Mouse (Mus musculus): ENCODE data around the gene Trim47. TPM values are rescaled to one million over a fixed set of nuclear protein-coding genes. Genes with fewer than 3 reads are reported as not detected.

The Trim47 gene
- polyA plus RNA-seq, 1 experiment from 2014 or later, result 79.1 TPM

GRCm38 (mm10) chr11:116117241-116117640 is 9.8 kb downstream of the Trim47 start:
- H3K4me2 ChIP-seq, result no peak overlapping the region
- 63% methylated on average over 12 of the region's 12 CpGs for whole genome bisulfite sequencing
- H3K27me3 ChIP-seq, result no peaks in the 10 kb centered on the region
- 0 out of 2 replicates have a peak, but pooled peaks have one; percentile 47 for ATAC-seq (replicated peaks; ENCODE audit: insufficient number of reproducible peaks, insufficient read depth, low FRiP score, low read depth)
- H3K27ac ChIP-seq, result 0 out of 2 replicates have a peak overlapping the region, but pooled peaks have one; percentile 11
- no peak overlapping the region for H3K9ac ChIP-seq
- no peak overlapping the region for H3K4me3 ChIP-seq
- H3K4me1 ChIP-seq (replicated peaks), result no peaks in the 10 kb centered on the region
- H3K9me3 ChIP-seq (replicated peaks), result no peaks in the 10 kb centered on the region
- peaks cover 4% of the 10 kb centered on the region; the same call in 1 of the 2 replicates for H3K36me3 ChIP-seq

DNA sequence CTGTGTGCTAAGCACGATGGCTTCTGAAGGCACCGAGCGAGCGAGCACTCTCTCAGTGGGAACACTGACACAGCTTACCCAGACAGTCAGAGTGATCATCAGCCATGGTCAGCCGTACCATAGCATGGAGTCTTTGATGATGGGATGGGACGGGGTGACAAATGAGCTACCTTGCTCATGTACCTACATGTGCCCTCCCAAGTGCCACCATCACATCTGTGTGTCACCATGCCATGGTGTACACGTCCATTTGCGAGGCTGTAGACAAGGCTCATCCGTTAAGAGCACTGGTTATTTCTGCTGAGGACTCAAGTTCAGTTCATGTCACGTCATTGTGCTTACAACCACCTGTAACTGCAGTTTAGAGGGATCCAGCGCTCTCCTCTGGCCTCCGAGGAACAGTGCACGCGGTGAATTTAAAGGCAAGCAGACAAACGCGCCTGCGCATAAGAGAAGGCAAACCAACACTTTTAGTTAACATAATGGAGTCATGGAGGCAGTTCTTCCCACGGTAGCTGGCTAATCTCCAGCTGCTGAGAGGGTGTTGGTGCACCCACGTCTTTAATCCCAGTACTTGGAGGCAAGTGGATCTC is 15.3 kb downstream of the Trim47 start:
- Histone ChIP-seq H3K4me1 (replicated peaks) (peaks cover 32% of the 10 kb centered on the region), H3K9ac (no peak overlapping the region), H3K36me3 (no peaks in the 10 kb centered on the region), H3K27ac (no peak overlapping the region), H3K27me3 (no peaks in the 10 kb centered on the region), H3K4me3 (no peak overlapping the region), H3K4me2 (no peak overlapping the region), H3K9me3 (replicated peaks) (no peaks in the 10 kb centered on the region)
- WGBS, result 88% methylated on average over 19 of the region's 19 CpGs
- no peak for ATAC-seq (replicated peaks; ENCODE audit: insufficient number of reproducible peaks, insufficient read depth, low FRiP score, low read depth)

DNA sequence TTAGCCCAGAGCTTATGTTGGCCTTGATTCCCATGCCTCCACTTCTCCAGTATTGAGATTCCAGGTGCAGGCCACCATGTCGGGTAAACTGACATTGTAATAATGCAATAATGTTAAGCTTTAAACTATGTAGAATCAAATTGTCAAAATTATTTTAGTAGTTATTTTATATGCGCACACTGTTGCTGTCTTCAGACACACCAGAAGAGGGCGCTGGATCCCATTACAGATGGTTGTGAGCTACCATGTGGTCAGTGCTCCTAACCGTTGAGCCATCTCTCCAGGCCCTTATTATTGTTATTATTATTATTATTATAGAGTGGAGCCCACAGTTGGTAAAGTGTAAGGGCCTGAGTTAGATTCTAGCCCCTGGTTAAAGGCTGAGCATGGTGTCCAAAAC is 15.9 kb downstream of the Trim47 start:
- H3K9ac ChIP-seq, result no peak overlapping the region
- no peaks in the 10 kb centered on the region for H3K27me3 ChIP-seq
- peaks cover 3% of the 10 kb centered on the region; the same call in 1 of the 2 replicates for H3K36me3 ChIP-seq
- peak overlapping the region; percentile 96 for H3K27ac ChIP-seq
- peak overlapping the region; percentile 85 for H3K4me3 ChIP-seq
- H3K9me3 ChIP-seq (replicated peaks), result no peaks in the 10 kb centered on the region
- 79% methylated on average over 4 of the region's 4 CpGs for WGBS
- H3K4me2 ChIP-seq, result peak overlapping the region; percentile 81
- no peak for ATAC-seq (replicated peaks; ENCODE audit: insufficient number of reproducible peaks, insufficient read depth, low FRiP score, low read depth)
- peaks cover 39% of the 10 kb centered on the region for H3K4me1 ChIP-seq (replicated peaks)

GRCm38 (mm10) chr11:116110540-116110939 is 16.5 kb downstream of the Trim47 start:
- H3K9me3 ChIP-seq (replicated peaks), result no peaks in the 10 kb centered on the region
- H3K4me2 ChIP-seq, result peak overlapping the region; percentile 81
- peaks cover 44% of the 10 kb centered on the region for H3K4me1 ChIP-seq (replicated peaks)
- peak overlapping the region; percentile 96 for H3K27ac ChIP-seq
- peak; percentile 20 for ATAC-seq (replicated peaks; ENCODE audit: insufficient number of reproducible peaks, insufficient read depth, low FRiP score, low read depth)
- WGBS, result 6% methylated on average over 10 of the region's 10 CpGs
- no peaks in the 10 kb centered on the region for H3K27me3 ChIP-seq
- H3K9ac ChIP-seq, result peak overlapping the region; percentile 83
- H3K36me3 ChIP-seq, result peaks cover 8% of the 10 kb centered on the region
- peak overlapping the region; percentile 85 for H3K4me3 ChIP-seq

DNA sequence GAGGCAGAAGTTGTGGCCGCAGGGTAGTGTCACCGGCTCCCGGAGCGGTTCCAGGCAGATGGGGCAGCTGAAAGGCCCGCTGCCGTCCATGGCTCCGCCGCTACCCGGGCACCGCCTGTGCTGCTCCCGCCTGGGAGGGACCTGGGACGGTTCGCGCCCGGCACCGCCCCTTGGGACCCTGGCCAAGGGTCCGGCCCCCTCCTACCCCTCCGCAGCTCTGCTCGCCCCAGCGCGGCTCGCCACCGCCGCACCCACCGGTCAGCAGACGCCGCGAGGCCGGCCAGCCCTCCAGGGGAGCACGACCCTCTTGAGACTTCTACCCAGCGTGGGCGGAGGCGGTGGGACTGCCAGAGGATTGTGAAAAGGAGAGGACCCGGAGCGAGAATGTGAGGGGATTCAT is 16.9 kb downstream of the Trim47 start:
- no peaks in the 10 kb centered on the region for H3K27me3 ChIP-seq
- peak; percentile 90 for ATAC-seq (replicated peaks; ENCODE audit: insufficient number of reproducible peaks, insufficient read depth, low FRiP score, low read depth)
- H3K36me3 ChIP-seq, result peaks cover 10% of the 10 kb centered on the region
- H3K9me3 ChIP-seq (replicated peaks), result no peaks in the 10 kb centered on the region
- under 1% methylated on average over 35 of the region's 35 CpGs for WGBS
- peak overlapping the region; percentile 96 for H3K27ac ChIP-seq
- peak overlapping the region; percentile 83 for H3K9ac ChIP-seq
- H3K4me1 ChIP-seq (replicated peaks), result peaks cover 47% of the 10 kb centered on the region
- peak overlapping the region; percentile 85 for H3K4me3 ChIP-seq
- peak overlapping the region; percentile 81 for H3K4me2 ChIP-seq

DNA sequence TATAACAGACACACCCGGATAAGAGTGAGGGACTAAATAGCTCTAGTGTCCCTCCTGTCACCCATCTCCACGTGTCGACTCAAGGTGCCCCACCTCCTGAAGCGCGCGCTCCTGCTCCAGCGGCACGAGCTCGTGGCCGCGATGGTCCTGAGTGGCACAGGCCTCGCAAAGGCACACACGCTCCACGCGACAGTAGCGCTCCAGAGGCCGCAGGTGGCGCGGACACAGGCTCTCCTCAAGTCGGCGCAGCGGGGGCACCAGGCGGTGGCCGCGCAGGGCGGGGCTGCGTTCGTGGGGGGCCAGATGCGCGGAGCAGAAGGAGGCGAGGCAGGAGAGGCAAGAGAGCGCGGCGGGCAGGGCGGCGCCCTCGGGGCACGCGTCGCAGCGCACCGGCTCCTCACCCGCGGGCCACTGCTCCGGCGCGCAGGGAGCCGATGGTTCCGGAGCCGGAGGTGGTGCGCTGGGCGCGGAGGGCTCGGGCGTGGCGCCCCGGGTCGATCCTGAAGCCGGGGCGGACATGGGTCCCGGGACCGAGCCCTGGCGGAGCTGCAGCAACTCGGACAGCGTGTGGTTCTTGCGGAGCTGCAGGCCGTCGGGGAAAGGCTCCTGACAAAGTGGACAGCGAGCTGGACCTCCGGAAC is 17.4 kb downstream of the Trim47 start:
- Histone ChIP-seq H3K27ac (peak overlapping the region; percentile 96), H3K36me3 (peaks cover 10% of the 10 kb centered on the region), H3K27me3 (no peaks in the 10 kb centered on the region), H3K4me3 (peak overlapping the region; percentile 85), H3K4me2 (peak overlapping the region; percentile 81), H3K9me3 (replicated peaks) (no peaks in the 10 kb centered on the region), H3K4me1 (replicated peaks) (peaks cover 52% of the 10 kb centered on the region), H3K9ac (peak overlapping the region; percentile 83)
- under 1% methylated on average over 69 of the region's 70 CpGs for WGBS
- peak; percentile 37 for ATAC-seq (replicated peaks; ENCODE audit: insufficient number of reproducible peaks, insufficient read depth, low FRiP score, low read depth)

DNA sequence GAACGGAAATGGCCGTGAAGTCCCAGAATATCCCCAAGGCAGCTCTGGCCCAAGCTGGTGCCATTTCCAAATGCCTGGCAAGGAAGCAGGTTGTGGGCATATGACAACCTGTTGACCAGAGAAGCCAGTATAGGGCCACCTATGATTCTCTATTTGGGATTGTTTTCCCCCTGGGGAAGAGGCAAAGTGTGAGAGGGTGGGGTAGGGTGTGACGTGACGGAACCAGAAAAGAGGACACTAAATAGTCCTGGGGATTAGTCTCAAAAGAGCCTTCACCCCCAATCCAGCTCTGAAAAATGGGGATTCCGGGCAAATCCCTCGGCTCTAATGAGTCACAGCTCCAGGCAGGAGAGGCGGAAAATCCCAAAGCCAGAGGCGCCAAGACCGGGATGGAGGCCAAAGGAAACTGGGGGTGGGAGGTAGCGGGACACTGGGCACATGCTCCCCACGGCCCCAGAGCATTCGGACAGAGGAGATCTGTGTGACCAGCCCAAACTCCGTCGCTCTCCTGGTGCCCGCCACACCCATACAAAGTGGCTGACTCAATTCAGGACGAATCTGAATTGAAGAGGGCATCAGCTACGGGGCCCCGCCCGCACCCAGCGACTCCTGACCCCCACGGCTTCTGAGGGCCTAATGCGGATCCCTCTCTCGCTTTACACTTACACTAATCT is 18.4 kb downstream of the Trim47 start:
- Histone ChIP-seq H3K36me3 (peaks cover 10% of the 10 kb centered on the region), H3K4me1 (replicated peaks) (peaks cover 62% of the 10 kb centered on the region), H3K9me3 (replicated peaks) (no peaks in the 10 kb centered on the region), H3K4me2 (peak overlapping the region; percentile 81), H3K4me3 (peak overlapping the region; percentile 85), H3K27me3 (no peaks in the 10 kb centered on the region), H3K27ac (peak overlapping the region; percentile 96), H3K9ac (peak overlapping the region; percentile 83)
- WGBS, result 13% methylated on average over 23 of the region's 23 CpGs
- no peak for ATAC-seq (replicated peaks; ENCODE audit: insufficient number of reproducible peaks, insufficient read depth, low FRiP score, low read depth)

DNA sequence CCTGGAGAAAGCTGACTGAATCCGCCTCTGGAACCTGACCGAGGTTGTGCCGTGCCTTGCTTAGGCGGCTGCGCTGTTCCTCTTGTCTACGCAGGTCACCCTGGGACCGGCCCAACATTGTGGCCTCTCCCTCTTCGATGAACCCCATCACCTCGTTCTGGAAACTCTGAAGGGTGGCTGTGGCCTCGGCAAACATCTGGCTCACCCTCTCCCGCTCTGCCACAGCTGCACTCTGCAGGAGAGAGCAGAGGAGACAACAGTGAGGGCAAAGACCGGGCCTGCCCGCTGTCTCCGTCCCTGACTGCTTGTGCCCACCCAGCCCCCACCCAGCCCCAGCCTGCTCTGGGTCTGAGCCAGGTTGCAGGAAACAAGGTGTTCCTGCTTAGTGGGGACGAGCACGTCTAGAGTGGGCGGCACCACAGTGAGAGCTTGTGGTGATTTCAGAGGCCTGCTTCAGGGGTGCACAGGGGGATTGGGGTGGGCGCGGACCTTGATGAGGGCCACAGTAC is 19.2 kb downstream of the Trim47 start:
- no peaks in the 10 kb centered on the region for H3K9me3 ChIP-seq (replicated peaks)
- no peaks in the 10 kb centered on the region for H3K27me3 ChIP-seq
- peak overlapping the region; percentile 83 for H3K9ac ChIP-seq
- H3K27ac ChIP-seq, result peak overlapping the region; percentile 96
- H3K4me3 ChIP-seq, result peak overlapping the region; percentile 85
- 41% methylated on average over 19 of the region's 19 CpGs for WGBS
- H3K4me2 ChIP-seq, result peak overlapping the region; percentile 81
- H3K36me3 ChIP-seq, result peaks cover 10% of the 10 kb centered on the region
- ATAC-seq (replicated peaks; ENCODE audit: insufficient number of reproducible peaks, insufficient read depth, low FRiP score, low read depth), result no peak
- peaks cover 70% of the 10 kb centered on the region for H3K4me1 ChIP-seq (replicated peaks)

- H3K9me3 ChIP-seq (replicated peaks), result no peaks in the 10 kb centered on the region
- WGBS, result 44% methylated on average over 14 of the region's 14 CpGs
- no peaks in the 10 kb centered on the region for H3K27me3 ChIP-seq
- H3K4me3 ChIP-seq, result peak overlapping the region; percentile 85
- peaks cover 74% of the 10 kb centered on the region for H3K4me1 ChIP-seq (replicated peaks)
- no peak for ATAC-seq (replicated peaks; ENCODE audit: insufficient number of reproducible peaks, insufficient read depth, low FRiP score, low read depth)
- H3K4me2 ChIP-seq, result peak overlapping the region; percentile 81
- H3K36me3 ChIP-seq, result peaks cover 10% of the 10 kb centered on the region
- peak overlapping the region; percentile 96 for H3K27ac ChIP-seq
- H3K9ac ChIP-seq, result peak overlapping the region; percentile 83
Measured at GRCm38 (mm10) chr11:116106963-116107776, 19.8 kb downstream of the Trim47 start.

GRCm38 (mm10) chr11:116106154-116106962 is 20.7 kb downstream of the Trim47 start:
- Histone ChIP-seq H3K27me3 (no peaks in the 10 kb centered on the region), H3K9ac (no peak overlapping the region), H3K27ac (peak overlapping the region; percentile 96), H3K4me1 (replicated peaks) (peaks cover 82% of the 10 kb centered on the region), H3K36me3 (peaks cover 10% of the 10 kb centered on the region), H3K9me3 (replicated peaks) (no peaks in the 10 kb centered on the region), H3K4me2 (peak overlapping the region; percentile 81), H3K4me3 (peak overlapping the region; percentile 85)
- 37% methylated on average over 32 of the region's 32 CpGs for WGBS
- ATAC-seq (replicated peaks; ENCODE audit: insufficient number of reproducible peaks, insufficient read depth, low FRiP score, low read depth), result no peak
